Mouse (Mus musculus) cortical plate, adult 2 months (tissue): ENCODE measurements around the gene Gm17545. TPM values are rescaled to one million over a fixed set of nuclear protein-coding genes. Genes with fewer than 3 reads are reported as not detected.
"Not testable (repeated sequence)": the region's sequence is repeated elsewhere in the genome, so short reads cannot be mapped to it uniquely, and the experiment has no call there.

ENCODE experiments used
- H3K27ac ChIP-seq: fragments of 200-500 bp; 2 replicates; pipeline ENCODE4 v1.5.1; 2012; ENCODE audit warnings: low read length, control low read depth, inconsistent platforms; ENCODE audit not compliant: insufficient read depth
- H3K4me1 ChIP-seq: fragments of 200-500 bp; 2 replicates; pipeline ENCODE4 v1.6.1; 2011; ENCODE audit warnings: low read length; ENCODE audit not compliant: control insufficient read depth, insufficient read depth
- H3K4me3 ChIP-seq: fragments of 200-500 bp; 2 replicates; pipeline ENCODE4 v1.5.1; 2011; ENCODE audit warnings: mild to moderate bottlenecking, low read length, control low read depth; ENCODE audit not compliant: insufficient read depth
- CTCF ChIP-seq: fragments of 200-500 bp; IDR thresholded peaks from 2 replicates; pipeline ENCODE4 v1.5.1; 2011; ENCODE audit warnings: mild to moderate bottlenecking, control low read depth, low read length; ENCODE audit not compliant: insufficient read depth; ENCODE audit errors: extremely low read depth
- POLR2A ChIP-seq: fragments of 200-500 bp; IDR thresholded peaks from 2 replicates; pipeline ENCODE4 v1.6.1; 2011; ENCODE audit warnings: mild to moderate bottlenecking, low read length, control low read depth; ENCODE audit not compliant: insufficient read depth; ENCODE audit errors: extremely low read depth
- polyA plus RNA-seq: library from polyadenylated mRNA; depleted of rRNA; stranded (reverse); fragments of >200 nt; gene quantifications from 2 replicates; pipeline ENCODE4 v1.2.3, GENCODE M21; 2012; rRNA removed

The Gm17545 gene
- not detected in 2 replicates for polyA plus RNA-seq

DNA sequence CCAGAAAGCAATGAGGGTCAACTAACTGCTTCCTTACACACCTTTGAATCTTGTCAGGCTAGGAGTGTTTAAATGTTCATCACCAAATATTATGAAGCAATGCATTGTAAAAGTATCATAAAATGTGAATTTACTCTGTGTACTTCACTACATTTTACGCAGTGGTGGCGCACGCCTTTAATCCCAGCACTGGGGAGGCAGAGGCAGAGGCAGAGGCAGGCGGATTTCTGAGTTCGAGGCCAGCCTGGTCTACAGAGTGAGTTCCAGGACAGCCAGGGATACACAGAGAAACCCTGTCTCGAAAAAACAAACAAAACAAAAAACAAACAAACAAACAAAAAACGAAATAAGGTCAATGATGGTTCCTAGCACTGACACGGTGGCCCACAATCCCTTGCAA, at the start of gene Gm17545:
TSS of gene Gm17545 (plus strand) at position 301 of the 400 bp plus-strand sequence.
- H3K27ac ChIP-seq, H3K4me1 ChIP-seq, H3K4me3 ChIP-seq: not testable (repeated sequence)

DNA sequence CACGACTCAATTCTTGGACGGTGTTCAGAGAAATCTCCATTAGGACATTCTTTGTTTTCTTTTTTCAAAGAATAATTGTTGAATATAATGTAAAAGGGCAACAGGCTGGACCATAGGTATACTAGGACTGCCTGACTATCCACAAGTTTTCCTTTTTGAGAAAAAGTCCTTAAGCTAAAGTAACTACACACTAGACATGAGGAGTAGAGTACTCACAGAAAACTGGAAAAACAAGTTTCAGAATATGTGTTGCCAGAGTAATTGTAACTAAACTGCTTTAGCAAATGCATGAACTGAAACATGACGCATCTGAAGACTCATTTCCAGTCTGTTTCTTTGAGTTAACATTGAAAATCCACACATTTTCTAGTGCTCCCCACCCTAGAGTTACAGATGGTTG, 48.7 kb upstream of the Gm17545 start:
- TF ChIP-seq CTCF (no peak), POLR2A (no peak)
- Histone ChIP-seq H3K4me3 (no peak overlapping the region), H3K27ac (no peak overlapping the region), H3K4me1 (no peaks in the 10 kb centered on the region)

DNA sequence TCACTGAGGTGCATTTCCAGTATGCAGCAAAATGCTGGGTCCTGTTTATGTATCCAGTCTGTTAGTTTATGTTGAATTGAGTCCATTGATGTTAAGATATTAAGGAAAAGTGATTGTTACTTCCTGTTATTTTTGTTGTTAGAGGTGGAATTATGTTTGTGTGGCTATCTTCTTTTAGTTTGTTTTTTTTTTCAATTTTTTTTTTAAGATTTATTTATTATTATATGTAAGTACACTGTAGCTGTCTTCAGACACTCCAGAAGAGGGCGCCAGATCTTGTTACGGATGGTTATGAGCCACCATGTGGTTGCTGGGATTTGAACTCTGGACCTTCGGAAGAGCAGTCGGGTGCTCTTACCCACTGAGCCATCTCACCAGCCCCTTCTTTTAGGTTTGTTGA, 46.5 kb upstream of the Gm17545 start:
- not testable (repeated sequence) for H3K27ac ChIP-seq, H3K4me1 ChIP-seq, H3K4me3 ChIP-seq

DNA sequence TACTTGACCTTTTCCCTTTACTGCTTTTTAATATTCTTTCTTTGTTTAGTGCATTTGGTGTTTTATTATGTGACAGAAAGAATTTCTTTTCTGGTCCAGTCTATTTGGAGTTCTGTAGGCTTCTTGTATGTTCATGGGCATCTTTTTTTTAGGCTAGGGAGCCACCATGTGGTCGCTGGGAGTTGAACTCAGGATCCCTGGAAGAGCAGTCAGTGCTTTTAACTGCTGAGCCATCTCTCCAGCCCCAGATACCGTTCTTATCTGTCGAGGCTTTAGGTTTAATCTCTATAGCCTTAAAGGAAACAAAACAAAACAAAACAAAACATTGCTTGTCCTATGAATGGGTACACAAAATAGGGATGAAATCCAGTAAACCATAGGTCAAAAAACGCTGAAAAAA, 45.7 kb upstream of the Gm17545 start:
- H3K4me3 ChIP-seq, H3K4me1 ChIP-seq, H3K27ac ChIP-seq: not testable (repeated sequence)
- peak; percentile 39 for TF ChIP-seq CTCF

DNA sequence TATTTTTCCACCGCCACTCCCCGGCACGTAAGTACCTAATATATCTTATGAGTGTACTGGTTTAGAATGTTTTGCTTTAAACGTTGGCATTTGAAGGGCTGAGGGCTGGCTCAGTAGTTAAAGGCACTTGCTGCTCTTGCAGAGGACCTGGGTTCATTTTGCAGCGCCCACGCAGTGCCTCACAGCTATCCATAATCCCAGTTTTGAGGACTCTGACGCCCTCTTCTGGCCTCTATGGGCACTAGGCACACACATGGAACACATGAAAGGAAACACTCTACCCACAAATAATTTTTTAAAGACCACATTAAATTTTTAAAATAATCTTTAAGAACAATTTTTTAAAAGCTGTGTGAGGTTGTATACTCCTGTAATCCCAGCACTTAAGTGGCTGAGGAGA, 44.6 kb upstream of the Gm17545 start:
- Histone ChIP-seq H3K4me3 (no peak overlapping the region), H3K4me1 (no peaks in the 10 kb centered on the region; the same call in 1 of the 2 replicates), H3K27ac (no peak overlapping the region)
- TF ChIP-seq CTCF (no peak), POLR2A (no peak)

DNA sequence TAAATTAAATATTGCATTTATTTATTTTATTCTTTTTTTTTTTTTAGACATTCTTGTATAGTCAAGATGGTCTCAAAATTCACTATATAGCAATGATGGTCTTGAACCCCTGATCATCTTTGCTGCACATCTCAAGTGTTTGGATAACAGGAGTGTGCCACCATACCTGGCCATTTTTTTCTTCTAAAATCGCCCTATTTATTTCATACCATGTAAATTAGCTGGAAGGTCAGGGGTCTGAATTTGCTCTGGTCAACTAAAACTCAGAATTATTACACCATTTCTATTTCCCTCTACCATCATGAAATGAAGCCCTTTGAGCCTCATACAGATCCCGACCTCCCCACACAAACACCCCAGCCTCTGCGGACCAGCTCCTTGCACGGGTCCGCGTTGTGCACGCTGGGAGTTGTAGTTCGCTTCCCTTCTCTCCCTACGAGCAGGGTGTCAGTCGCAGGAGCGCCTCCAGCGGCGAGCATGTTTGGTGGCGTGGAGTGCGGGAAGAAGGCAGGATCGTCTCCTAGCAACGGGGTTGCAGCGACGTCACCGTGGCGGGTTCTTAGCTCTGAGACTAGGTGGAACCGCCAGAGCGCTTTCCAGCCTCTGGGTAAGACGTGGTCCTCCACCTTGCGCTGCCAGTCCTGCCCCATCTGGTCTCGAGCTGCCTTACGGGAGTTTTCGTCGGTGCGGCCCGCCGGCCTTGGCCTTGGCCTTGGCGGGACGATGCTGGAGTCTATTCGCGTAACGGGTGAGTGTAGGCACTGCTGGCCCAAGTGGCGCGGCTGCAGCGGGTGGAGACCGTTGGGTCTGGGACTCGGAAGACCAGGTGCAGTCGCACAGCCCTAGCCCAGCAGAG, 42.9 kb upstream of the Gm17545 start, which contains the start of gene 9530077C05Rik:
TSS of gene 9530077C05Rik (plus strand) at position 512 of the 856 bp plus-strand sequence.
- Histone ChIP-seq H3K4me3 (peak within 1 kb of the TSS; percentile 63), H3K4me1 (no peaks in the 10 kb centered on the region; the same call in 1 of the 2 replicates), H3K27ac (no peak within 1 kb of the TSS)
- peak; percentile 80 for TF ChIP-seq CTCF
- TF ChIP-seq POLR2A: peak; percentile 96

DNA sequence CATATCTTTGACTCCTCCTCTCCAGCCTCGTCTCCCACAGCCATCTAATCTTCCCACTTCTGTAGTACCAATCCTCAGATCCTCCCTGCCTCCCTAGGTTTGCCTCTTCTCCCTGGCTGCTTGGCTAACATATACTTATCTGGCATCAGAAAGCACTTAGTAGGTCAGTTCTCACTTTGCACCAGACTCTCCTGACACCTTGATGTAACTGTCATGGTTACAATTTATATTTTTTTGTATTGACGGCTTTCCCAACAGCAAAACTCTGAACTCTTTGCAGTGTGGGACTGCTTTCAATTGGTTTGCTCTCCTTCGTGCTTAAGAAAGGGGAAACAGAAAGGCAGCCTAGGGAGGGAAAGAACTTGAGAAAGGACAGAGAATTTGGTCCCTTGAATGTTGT, 37.9 kb upstream of the Gm17545 start:
- H3K4me1 ChIP-seq: peaks cover 2% of the 10 kb centered on the region
- TF ChIP-seq POLR2A: no peak
- H3K27ac ChIP-seq: no peak overlapping the region
- H3K4me3 ChIP-seq: no peak overlapping the region

DNA sequence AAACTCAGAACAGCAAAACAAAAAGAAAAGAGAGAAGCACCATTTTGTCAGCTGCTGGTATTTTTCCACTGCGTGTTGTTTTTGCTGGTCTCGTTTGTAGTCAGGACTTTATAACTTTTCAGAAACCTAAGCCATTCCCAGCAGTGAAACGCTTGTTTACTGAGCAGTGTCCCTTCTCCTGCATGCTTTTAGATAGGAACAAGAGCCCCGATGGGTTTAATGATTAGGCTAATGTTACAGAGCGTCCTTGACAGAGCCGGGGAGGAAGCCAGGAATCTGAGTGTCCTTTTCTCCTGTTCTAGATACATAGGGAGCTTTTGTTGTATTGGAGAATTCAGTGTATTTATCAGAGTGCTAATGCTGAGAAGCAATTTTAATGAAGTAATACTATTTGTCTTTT, 36.5 kb upstream of the Gm17545 start:
- TF ChIP-seq CTCF: no peak
- no peak for TF ChIP-seq POLR2A
- H3K4me1 ChIP-seq: peaks cover 2% of the 10 kb centered on the region
- H3K4me3 ChIP-seq: no peak overlapping the region
- no peak overlapping the region for H3K27ac ChIP-seq

DNA sequence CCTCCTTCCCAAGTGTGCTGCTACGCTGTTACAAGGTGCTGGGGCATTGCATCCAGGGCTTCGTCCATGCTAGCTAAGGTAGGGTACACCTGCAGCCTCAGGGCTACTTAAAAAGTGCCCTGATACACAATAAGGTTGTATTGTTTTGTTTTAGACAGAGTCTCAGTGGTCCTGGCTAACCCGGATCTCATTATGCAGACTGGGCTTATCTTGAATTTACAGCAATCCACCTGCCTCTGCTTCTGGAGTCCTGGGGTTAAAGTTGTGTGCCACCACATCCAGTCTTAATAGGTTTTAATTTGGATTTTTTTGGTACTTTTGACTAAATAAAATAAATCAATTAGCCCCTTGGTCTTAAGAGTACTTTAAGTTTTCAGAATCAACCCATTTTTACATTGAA, 34.2 kb upstream of the Gm17545 start:
- Histone ChIP-seq H3K4me1 (peaks cover 2% of the 10 kb centered on the region; the same call in 1 of the 2 replicates), H3K27ac (no peak overlapping the region), H3K4me3 (no peak overlapping the region)
- TF ChIP-seq POLR2A: no peak

DNA sequence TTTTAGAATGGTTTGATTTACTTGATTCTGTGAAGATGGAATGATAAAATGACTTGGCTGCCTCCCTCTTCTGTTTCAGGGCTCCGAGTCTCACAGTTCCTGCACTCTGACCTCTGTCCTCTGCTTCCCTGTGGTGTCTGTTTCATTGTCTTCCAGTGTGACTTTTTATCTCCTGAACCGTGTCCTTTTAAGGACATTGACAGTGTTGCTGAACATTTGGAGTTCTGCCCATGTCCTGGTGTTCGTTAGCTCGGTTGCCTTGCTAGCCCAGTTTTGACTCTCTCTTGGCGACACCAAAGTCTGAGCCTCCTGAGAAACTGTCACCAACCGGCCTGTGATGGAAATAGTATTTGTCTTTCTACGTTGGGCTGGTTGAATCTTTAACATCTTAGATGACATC, 33.6 kb upstream of the Gm17545 start:
- no peak for TF ChIP-seq CTCF
- no peak for TF ChIP-seq POLR2A
- H3K27ac ChIP-seq: no peak overlapping the region
- H3K4me3 ChIP-seq: no peak overlapping the region
- peaks cover 2% of the 10 kb centered on the region; the same call in 1 of the 2 replicates for H3K4me1 ChIP-seq

DNA sequence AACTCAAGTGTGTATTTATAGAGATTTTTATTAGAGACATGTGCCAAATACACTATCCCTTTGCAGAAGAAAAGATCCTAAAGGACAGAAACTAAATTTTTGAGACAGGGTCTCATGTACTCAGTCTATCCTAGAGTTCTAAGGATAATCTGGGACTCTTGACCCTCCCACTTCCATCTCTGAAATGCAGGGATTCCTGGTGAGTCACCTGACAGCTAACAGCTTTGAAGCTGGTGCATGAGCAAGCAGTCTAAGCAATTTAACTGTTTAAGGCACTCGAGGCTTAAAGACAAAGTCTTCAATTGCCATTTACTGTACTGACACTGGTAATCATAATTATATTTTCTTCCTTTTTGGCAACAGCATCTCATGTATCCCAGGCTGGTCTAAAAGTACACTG, 31.5 kb upstream of the Gm17545 start:
- TF ChIP-seq CTCF: no peak
- TF ChIP-seq POLR2A: no peak

DNA sequence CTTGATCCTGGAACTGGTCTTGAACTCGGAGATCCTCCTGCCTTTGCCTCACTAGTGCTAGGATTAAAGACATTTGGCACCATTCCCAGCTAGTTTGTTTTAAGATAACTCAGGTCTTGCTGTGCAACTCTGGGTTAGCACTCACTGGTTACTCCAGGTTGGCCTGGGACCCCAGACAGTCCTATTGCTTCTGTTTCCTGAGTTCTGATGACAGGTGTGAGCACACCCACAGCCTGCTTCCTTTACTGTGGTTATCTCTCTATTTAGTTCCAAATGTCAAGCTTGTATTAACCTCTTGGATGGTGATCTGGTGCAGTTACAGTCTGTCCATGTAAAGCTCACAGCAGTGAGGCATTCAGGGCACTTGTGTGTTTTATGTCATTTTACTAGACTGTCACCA, 30.6 kb upstream of the Gm17545 start:
- Histone ChIP-seq H3K4me3 (no peak overlapping the region), H3K4me1 (peaks cover 2% of the 10 kb centered on the region; the same call in 1 of the 2 replicates), H3K27ac (no peak overlapping the region)
- no peak for TF ChIP-seq POLR2A
- no peak for TF ChIP-seq CTCF

More for the DNA sequence above, 31.5 kb upstream of the Gm17545 start:
- no peak overlapping the region for H3K4me3 ChIP-seq
- no peak overlapping the region for H3K27ac ChIP-seq
- H3K4me1 ChIP-seq: peaks cover 2% of the 10 kb centered on the region; the same call in 1 of the 2 replicates
